Mouse (Mus musculus): ENCODE measurements around the gene Kif22.

DNA sequence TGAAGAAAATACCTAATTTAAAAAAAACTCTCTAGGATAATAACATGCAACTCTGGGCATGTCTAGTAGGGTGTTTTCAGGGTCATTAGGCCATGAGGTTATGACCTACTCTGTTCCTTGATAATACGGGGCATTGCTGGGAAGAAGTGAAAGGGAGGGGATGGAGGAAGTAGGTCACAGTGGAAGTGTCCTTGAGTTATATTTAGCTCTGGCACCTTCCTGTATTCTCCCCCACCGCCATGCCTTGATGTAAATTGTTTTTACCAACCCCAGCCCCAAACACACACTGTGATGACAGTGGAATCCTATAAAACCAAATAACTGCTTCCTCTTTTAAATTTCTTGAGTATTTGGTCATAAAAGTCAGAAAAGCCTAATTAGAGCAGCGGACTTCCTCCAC, 37.8 kb upstream of the Kif22 start:
- TF ChIP-seq POLR2A (IDR thresholded peaks at IDR 0.05; ENCODE audit: low read depth, low read length) (no peak), CTCF (IDR thresholded peaks at IDR 0.05; ENCODE audit: borderline replicate concordance, insufficient read depth, low read length) (no peak)
